Mouse (Mus musculus) heart, postnatal 10 days (tissue): ENCODE measurements around the gene Mrap2. TPM values are rescaled to one million over a fixed set of nuclear protein-coding genes. Genes with fewer than 3 reads are reported as not detected.
A peak's percentile ranks its signal among the peaks of the same experiment; 100 is the strongest.
"Not testable (repeated sequence)": the region's sequence is repeated elsewhere in the genome, so short reads cannot be mapped to it uniquely, and the experiment has no call there.

Experiments
- DNase-seq, 2 experiments: peaks; one replicate each; pipeline ENCODE4 v3.0.0; 2021
- intact Hi-C: fragments of 180-260 bp; cut with DNase I; formaldehyde crosslinking; loops from one replicate; pipeline ENCODE4 v1.15.1; 2025
- total RNA-seq, 2 experiments: library from RNA; stranded (reverse); gene quantifications; 2 replicates each; pipeline ENCODE4 v1.2.3; 2021

The Mrap2 gene
- 1 to 10 TPM in 1 of 2 experiments, under 1 TPM in 1; 0.57 to 4.3 TPM for total RNA-seq

DNA sequence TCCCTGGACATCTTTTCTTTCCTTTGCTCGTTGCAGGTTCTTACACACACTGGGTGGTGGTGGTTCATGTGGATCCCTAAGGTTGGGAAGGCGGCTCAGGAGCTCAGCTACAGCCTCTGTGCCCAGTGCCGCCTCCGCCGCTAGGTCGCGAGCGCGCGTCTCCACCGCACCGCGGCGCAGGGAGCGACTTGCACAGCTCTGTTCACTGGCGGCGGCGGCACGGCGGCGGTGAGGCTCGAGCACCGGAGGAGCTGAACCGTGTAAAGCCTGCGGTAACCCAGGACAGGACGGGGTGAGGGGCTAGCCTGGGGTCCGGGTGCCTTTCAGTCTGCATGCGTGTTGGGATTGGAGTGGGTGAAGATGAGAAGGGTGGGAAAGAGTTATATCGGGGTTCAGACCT is at the start of gene Mrap2:
Gene Mrap2, plus strand, starts transcription at position 201 of the 400 bp plus-strand sequence.
- intact Hi-C loops, result loop anchor here (5.0 kb wide), 1 partner anchor 117 kb away; no protein-coding TSS in a partner anchor
- peak; percentile 59 for DNase-seq

DNA sequence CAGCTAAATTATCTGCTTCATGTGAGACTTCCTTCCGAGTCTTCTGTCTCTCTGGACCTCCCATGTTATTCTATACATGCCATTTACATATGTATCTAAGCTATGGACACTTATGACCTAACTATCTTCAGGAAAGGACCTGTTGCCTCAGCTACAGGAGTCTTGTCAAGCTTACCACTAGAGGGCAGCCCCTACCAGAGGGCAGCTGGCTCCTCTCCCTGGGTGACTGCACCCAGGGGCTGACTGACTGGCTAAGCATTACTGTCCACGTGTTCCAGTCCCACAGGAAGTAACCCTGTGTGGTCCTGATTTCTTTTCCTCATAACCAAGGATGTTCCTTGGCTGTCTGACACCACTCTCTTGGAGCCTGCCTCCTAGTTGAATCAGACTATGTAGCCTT is 46.1 kb upstream of the Mrap2 start:
- DNase-seq, result peak; percentile 27 to 56
- intact Hi-C loops, result loop anchor here (5.0 kb wide), 1 partner anchor 149 kb away; no protein-coding TSS in a partner anchor

DNA sequence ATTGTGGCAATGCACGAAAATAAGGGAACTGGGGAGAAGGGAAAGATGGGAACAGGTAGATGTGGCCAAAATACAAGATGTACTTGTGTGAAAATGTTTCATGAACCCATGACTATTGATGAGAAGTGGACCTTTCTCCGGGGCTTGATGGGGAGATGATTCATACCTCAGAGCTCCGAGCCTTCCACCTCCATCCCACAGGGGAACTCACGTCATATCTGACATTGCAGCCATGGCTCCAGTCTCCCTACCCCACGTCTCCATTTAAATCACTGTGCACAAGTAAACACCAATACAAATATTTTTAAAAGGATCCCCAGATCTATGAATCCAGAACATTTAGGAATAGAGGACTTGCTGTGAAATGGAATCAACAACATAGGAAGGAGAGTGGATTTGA is 29.1 kb upstream of the Mrap2 start:
- intact Hi-C loops, result no loop called here
- DNase-seq, result no peak

DNA sequence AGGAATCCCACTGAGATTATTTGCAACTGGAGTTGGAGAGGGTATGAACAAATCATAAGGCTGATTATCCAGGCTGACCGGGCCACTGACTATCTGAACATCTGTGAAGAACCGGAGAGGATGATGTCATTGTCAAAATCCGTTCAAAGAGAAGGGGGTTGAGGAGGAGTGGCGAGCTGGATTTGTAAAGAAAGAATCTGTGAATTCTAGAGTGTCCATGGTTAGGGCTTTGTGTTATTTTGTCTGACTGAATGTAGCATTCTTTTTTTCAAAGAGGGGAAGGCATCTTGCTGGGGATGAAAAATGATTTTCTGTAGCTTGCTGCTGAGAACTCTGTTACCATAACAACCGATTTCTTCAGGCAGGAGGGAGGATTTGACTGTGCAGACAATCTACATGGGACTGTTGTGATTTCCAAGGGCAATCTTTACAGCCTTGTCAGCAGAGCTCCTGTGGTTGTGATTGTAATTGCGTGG is 28.6 kb upstream of the Mrap2 start:
- intact Hi-C loops, result no loop called here
- no peak for DNase-seq

DNA sequence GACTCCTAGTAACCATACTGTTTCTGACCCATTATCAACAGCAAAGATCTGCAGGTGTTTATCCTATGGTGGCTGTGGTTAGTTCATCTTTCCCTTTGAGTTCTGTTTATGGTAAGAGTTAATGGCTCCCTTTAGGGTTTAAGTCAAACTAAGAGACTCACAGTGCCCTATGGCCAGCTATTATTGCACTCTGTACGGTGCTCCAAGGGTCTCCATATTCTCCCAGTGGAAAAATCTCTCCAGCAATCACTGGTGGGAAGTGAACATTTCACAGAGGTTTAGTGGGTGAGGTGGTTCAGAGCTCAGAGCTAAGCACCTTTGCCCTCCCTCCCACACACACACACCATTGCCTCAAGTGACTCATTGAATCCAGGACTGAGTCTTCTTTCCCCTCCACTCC is 28.1 kb upstream of the Mrap2 start:
- DNase-seq, result no peak

DNA sequence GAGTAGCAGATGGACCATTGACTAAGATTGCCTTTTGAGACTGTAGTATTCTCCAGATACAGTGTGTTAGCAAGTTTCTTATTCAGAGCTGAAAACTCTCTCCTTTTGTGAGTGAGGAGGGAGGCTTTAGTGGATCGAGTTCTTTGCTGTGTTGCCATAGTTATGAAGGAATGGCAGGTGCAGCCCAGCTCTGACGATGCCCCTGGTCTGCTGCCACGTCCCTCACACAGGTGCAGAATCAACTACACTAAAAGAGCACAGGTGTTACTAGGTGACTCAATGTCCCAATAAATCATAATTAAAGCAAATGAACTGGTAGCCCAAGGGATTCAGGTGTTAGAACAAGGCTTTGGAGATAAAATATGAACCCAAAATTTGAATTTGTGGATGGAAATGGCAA is 25.1 kb upstream of the Mrap2 start:
- intact Hi-C loops, result no loop called here
- no peak for DNase-seq

More for the DNA sequence above, 28.1 kb upstream of the Mrap2 start:
- intact Hi-C loops, result no loop called here

DNA sequence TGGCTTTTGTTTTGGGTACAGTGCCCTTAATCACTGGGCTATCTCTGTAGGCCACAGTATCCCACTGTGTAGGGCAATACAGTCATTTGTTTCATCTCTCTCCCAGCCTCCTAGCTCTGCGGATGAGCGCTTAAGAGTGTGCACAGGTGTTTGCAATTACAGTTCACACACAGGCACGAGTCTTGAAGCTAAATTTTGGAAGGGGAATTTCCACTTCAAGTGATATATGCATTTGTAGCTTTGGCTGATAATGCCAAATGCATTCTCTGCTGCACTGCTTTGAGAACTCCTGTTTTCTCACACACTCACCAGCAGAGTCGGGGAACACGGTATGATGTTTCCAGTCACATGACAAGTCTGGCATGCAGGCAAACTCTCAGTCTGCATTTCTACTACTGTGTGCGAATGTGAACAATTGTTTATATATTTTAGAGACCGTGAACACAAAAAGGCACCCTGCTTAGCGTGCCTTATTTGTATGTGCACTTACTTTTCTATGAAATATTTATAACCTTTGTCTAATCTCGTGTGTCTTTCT is 22.1 kb upstream of the Mrap2 start:
- intact Hi-C loops, result no loop called here
- DNase-seq, result no peak

DNA sequence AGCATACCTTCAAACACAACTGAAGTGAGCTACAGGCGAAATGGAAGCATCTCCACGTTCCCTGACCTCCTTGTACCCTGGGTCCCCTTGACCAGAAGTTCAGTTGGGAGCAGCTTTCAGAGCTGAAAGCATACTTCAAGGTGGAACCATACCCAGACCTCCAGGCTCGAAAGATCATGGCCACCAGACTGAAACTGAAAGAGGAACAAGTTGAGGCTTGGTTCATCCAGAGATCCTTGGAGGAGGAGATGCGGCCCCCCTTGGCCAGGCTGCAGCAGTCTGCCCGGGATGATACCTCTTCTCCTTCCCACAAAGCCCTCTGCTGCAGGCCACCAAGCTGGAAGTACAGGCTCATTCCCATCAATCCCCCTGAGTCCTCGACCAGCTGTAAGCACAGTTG is 17.1 kb upstream of the Mrap2 start:
- intact Hi-C loops, DNase-seq: not testable (repeated sequence)

DNA sequence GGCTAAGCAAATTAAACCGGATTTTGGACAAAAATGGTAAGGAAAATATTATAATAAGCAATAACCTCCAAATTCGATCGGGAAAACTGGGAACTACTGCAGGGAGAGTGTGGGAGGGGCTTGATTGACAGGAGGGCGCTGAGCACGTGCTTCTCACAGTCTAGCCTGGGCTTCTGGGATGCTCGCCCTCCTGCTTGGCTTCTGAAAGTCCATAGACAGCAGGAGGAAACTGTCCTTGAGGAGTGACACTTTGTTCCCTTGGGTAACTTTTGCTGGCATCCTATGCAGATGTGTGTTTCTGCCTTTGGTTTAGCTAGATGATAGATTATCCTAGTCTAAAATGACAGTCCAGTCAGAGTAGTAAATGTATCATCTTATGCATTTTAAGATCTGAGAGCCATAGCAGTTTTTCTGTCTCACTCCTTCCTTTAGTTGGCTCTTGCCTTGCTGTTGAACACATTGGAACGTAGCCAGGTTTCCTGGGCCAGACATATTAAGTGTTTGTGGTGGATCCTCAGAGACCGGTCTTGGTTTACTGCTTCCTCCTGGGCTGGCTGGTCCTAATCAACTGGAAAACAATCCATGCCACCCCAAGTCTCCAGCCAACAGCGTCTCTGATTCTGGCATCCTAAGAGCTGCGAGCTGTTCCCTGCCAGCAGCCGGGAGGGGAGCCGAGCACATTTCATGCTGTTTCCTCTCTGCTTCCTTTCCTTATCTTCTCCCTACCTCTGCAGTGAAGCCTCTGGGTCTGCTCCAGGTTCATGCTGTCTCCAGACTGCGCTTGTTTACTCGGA is 8.1 kb upstream of the Mrap2 start:
- intact Hi-C loops, result no loop called here
- peak; percentile 21 to 30 for DNase-seq

DNA sequence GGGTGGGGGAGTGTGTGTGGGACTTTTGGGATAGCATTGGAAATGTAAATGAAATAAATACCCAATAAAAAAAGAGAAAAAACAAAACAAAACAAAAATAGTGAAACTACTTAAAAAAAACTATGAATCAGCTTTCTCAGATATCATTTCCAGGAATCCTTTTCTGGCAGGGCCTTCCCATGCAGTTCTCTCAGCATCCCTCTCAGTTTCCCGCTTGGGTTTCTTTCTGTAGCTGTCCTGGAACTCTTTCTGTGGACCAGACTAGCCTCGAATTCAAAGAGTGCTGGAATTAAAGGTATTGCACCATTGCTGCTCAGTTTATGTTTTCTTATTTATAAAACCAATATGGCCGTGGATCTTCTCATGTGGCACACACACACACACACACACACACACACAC is 1.0 kb upstream of the Mrap2 start:
- intact Hi-C loops, result loop anchor here (5.0 kb wide), 1 partner anchor 116 kb away; no protein-coding TSS in a partner anchor

DNA sequence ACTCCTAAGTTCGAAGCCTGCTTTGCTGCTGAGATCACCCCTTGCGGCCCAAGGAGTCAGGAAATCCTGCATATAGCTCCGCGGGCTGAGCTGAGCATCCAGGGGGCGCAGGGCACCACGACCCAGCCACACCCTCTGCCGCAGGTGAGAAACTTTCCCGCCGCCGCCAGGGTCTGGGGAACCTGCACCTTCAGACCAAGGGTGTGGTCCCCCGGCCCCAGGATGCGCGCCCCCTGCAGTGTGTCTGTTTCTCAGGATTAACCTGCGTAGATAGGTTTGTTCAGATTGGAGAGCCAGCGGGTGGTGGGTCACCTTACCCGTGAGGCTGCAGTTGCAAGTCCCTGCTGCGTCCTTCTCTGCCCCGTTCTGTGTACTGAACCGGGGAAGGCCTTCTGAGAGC is 426 bp downstream of the Mrap2 start:
- no peak for DNase-seq
- intact Hi-C loops, result loop anchor here (5.0 kb wide), 1 partner anchor 117 kb away; no protein-coding TSS in a partner anchor

More for the DNA sequence above, 1.0 kb upstream of the Mrap2 start:
- no peak for DNase-seq

DNA sequence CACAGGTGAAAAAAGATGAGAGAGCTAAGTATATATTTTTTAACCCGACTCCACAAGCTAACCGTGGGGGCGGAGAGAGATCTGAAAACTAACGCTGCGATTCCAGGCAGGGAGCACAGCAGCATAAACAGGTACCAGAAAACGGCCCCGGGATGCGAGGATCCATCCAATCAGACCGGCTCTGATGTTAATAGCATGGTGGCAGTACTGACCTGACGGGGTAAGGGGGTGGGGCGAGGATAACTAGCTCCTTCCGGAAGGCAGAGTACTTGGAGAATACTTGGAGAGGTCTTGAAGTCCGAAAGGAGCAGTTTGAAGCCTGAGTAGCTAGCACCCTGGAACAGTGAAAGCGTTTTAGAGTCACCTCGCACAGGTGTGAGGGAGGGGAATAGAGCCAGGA is 1.1 kb downstream of the Mrap2 start:
- no peak for DNase-seq
- intact Hi-C loops, result no loop called here

DNA sequence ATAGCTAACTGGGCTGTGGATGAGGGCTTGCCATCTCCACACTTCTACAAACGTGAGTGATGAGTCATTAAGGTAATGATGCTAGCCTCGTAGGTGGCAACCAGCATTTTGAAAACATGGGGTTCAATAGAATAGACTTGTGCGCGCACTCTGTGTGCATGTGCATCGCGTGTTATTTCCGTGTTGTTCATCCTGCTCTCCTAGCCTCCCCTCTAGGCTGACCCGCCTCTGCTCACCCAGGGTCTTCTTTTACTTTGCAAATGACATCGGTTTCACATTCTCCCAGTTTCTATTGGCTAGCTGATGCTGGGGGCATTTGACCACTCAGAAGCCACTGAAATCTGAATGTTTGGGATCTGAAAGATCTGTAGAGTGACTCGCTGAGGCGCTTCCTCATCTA is 1.6 kb downstream of the Mrap2 start:
- DNase-seq, result no peak
- intact Hi-C loops, result no loop called here

DNA sequence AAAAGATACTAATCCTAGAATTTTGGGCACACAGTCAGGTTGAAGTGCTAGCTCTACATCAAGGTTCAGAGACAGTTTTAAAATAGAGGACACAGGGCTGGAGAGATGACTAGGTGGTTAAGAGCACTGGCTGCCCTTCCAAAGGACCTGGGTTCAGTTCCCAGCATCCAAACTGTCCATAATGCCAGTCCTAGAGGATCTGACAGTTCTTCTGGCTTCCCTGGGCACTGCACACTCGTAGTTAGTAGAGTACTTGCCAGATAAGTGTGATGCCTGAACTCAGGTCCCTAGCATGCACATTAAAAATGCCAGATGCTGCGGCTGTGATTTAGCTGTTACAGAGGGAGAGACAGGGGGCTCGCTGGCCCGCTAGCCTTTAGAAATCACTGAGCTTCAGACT is 2.3 kb downstream of the Mrap2 start:
- intact Hi-C loops, result no loop called here
- DNase-seq, result no peak

DNA sequence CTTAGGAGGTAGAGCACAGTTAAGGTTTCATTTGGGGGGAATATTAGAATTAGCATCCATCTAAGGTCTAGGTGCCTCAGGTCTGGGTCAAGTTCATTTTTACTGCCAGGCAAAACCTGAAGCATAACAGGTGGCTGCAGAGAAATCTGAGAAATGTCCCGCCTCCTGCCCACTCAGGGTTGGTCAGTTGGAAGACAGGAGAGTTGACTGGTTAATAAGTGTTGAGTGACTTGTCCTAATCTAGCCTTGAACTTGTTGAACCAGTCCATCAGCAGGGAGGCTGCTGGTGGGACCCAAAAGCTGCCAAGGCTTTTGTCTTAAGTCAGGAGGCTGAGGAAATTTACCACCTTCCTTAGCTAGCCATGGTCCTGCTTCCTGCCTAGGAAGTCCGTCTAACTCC is 3.8 kb downstream of the Mrap2 start:
- no peak for DNase-seq
- intact Hi-C loops, result no loop called here

DNA sequence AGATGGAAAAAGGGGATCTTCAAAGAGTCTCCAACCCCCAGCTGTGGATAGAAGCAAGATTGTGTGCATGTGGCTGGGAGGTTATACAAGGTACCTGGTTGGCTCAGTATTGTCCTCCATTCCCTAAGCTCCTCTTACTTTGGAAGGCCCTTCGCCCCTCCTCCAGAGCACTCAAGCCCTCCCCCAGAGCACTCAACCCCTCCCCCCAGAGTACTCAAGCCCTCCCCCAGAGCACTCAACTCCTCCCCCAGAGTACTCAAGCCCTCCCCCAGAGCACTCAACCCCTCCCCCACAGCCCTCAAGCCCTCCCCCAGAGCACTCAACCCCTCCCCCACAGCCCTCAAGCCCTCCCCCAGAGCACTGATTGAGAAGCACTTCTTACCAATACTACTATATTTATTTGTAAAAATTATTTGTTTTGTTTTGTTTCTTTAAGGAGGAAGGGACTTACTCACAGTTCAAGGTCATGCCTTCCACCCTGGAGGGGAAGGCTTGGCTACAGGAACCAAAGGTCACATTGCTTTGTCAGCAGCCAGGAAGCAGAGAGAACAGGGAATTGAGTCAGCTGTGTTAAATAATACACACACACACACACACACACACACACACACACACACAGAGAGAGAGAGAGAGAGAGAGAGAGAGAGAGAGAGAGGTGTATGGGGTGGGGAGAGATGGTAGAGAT is 8.7 kb downstream of the Mrap2 start:
- intact Hi-C loops, result no loop called here
- DNase-seq, result no peak

DNA sequence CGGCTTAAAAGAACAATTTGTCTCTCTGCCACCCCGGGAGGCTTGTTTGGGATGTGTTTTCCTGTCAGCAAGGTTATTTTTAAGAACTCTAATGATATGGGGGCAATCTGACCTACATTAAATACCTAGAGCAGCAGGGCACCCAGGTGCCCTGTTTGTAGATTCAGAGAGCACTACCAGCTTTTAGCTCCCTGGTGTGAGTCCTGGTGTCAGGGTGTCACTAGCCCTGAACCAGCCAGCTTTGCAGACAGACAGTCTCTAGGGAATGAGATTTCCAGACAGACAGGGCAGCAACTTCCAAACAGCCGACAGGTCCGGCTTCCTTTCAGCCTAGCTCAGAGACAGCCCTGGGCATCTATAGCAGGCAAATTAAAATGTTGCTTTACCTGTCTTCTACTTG is 18.5 kb downstream of the Mrap2 start:
- no peak for DNase-seq
- intact Hi-C loops, result no loop called here

DNA sequence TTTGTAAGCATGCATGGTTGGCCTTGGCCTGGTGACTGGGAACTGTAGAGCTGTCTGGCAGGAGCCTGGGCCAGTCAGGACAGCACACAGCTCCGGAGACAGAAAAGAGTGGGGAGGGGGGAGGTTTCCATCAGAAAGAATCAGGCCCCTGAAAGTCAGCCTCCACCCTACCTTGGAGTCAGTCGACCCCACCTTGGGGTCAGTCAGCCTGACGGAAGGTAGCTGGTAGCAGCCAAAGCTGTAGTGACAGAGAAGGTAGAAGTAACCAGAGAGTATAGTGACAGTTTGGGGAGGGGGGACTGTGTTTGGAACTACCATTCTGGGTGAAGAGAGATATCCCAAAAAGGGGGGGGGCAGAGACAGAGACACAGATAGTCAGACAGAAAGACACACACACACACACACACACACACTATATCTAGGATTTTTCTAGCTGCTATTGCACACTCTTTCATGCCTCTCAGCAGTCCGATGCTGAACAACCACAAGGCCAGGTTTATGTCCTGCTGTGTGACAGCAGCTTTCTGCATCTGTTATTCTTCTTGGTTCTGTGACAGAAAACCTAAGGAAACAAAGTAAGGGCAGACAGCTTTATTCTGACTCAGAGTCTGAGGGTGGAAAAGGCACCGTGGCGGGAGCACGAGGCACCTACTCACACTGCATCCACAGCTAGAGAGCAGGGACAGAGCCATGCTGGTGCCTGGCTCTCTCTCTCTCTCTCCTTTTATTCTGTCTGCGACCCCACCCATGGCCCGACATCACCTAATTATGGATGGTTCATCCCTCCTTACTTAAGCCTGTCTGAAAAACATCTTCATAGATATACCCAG is 23.1 kb downstream of the Mrap2 start:
- no peak for DNase-seq
- intact Hi-C loops, result no loop called here

DNA sequence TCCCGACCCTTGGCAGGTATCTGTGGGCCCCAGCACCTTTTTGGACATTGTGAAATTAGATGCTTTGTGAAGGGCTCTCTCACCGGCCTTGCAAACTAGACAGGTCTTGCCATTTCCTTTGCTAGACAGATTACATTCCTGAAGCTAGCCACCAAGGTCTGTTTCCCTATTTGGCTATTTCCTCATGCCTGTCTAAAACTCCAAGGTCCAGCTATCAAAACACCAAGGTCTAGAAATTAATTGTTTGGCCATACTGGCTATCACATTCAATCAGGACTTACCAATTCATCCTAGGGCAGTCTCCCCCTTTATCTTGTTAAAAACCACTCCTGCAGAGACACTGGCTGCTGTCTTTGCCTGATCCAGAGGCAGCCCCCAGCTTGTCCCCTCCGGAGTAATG is 23.9 kb downstream of the Mrap2 start:
- intact Hi-C loops, result no loop called here

DNA sequence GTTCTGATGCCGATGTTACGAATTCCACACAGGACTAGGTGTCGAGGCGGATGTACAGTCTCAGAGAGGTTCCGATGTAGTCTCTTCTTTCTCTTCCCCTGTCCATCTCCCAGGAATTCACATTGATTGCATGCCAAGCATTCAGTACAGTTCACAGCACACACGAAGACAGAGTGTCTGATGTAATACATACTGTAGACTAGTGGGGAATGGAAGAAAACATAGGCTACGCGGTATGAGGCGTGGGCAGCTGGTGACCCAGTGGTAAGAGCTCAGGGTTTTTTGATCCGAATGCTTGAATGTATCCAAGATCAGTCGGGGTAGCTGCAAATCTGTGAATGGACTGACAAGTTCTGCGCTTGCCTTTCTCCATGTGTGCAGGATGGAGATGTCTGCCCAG is 25.0 kb downstream of the Mrap2 start:
- intact Hi-C loops, result no loop called here
- DNase-seq, result no peak

More for the DNA sequence above, 23.9 kb downstream of the Mrap2 start:
- no peak for DNase-seq

DNA sequence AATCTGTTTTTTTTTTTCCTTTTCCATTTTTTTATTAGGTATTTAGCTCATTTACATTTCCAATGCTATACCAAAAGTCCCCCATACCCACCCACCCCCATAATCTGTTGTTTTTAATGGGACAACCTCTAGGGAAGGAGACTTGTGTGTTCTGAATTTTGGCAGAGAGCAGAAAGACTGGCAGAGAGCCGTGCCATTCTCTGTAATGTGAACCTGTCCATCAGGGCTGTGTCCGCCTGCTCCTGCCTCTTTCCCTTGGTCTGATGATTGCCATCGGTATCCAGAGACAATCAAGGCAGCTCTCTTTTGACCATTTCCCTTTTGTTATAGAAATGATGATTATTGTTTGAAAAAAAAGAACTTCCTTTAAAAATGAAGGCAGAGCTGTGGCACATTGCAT is 26.8 kb downstream of the Mrap2 start:
- intact Hi-C loops, result no loop called here

More for the DNA sequence above, 26.8 kb downstream of the Mrap2 start:
- DNase-seq, result no peak
